Mouse (Mus musculus): ENCODE results near the gene Lcn2. TPM values are rescaled to one million over a fixed set of nuclear protein-coding genes. Genes with fewer than 3 reads are reported as not detected.

Gene Lcn2
- total and polyA plus RNA-seq, 3 experiments = not detected

Other genes with a start within 250 kb of the Lcn2 start
- gene Prrc2b, start 237.2 kb downstream of the Lcn2 start, total RNA-seq (2012; rRNA removed) = 34.3 and 42.2 TPM in 2 replicates
- gene Prrc2b, start 237.2 kb downstream of the Lcn2 start, total RNA-seq (2014; rRNA removed) = 7.6 TPM in 2 replicates
- gene Prrc2b, start 237.2 kb downstream of the Lcn2 start, polyA plus RNA-seq (2012; ENCODE audit: insufficient read length, low read depth) = 54.7 and 59.9 TPM in 2 replicates
- gene Pomt1, start 151.7 kb downstream of the Lcn2 start, total RNA-seq (2012; rRNA removed) = 16.0 and 16.7 TPM in 2 replicates
- 12.3 and 13.6 TPM in 2 replicates for gene Pomt1, start 151.7 kb downstream of the Lcn2 start, total RNA-seq (2014; rRNA removed)
- gene Pomt1, start 151.7 kb downstream of the Lcn2 start, polyA plus RNA-seq (2012; ENCODE audit: insufficient read length, low read depth) = 13.1 and 16.0 TPM in 2 replicates
- gene Uck1, start 128.1 kb downstream of the Lcn2 start, total RNA-seq (2012; rRNA removed) = 45.0 and 47.2 TPM in 2 replicates
- gene Uck1, start 128.1 kb downstream of the Lcn2 start, total RNA-seq (2014; rRNA removed) = 35.7 and 39.8 TPM in 2 replicates
- 33.6 and 33.7 TPM in 2 replicates for gene Uck1, start 128.1 kb downstream of the Lcn2 start, polyA plus RNA-seq (2012; ENCODE audit: insufficient read length, low read depth)
- gene Golga2, start 100.9 kb downstream of the Lcn2 start, total RNA-seq (2012; rRNA removed) = 21.2 and 23.0 TPM in 2 replicates
- 15.4 and 17.0 TPM in 2 replicates for gene Golga2, start 100.9 kb downstream of the Lcn2 start, total RNA-seq (2014; rRNA removed)
- 27.1 and 31.3 TPM in 2 replicates for gene Golga2, start 100.9 kb downstream of the Lcn2 start, polyA plus RNA-seq (2012; ENCODE audit: insufficient read length, low read depth)
- gene Swi5, start 100.2 kb downstream of the Lcn2 start, total RNA-seq (2012; rRNA removed) = 295 and 327 TPM in 2 replicates
- gene Swi5, start 100.2 kb downstream of the Lcn2 start, total RNA-seq (2014; rRNA removed) = 437 and 491 TPM in 2 replicates
- gene Swi5, start 100.2 kb downstream of the Lcn2 start, polyA plus RNA-seq (2012; ENCODE audit: insufficient read length, low read depth) = 344 and 410 TPM in 2 replicates
- 14.1 and 20.4 TPM in 2 replicates for gene Ciz1, start 35.9 kb downstream of the Lcn2 start, total RNA-seq (2012; rRNA removed)
- 8.1 and 8.2 TPM in 2 replicates for gene Ciz1, start 35.9 kb downstream of the Lcn2 start, total RNA-seq (2014; rRNA removed)
- 47.0 and 47.3 TPM in 2 replicates for gene Ciz1, start 35.9 kb downstream of the Lcn2 start, polyA plus RNA-seq (2012; ENCODE audit: insufficient read length, low read depth)
- 0.13 and 0.25 TPM in 2 replicates for gene Dnm1, start 34.9 kb downstream of the Lcn2 start, total RNA-seq (2012; rRNA removed)
- not detected in 2 replicates for gene Dnm1, start 34.9 kb downstream of the Lcn2 start, total RNA-seq (2014; rRNA removed)
- gene Dnm1, start 34.9 kb downstream of the Lcn2 start, polyA plus RNA-seq (2012; ENCODE audit: insufficient read length, low read depth) = 0.20 TPM in 1 of 2 replicates, not detected in the other
- 32.4 and 41.2 TPM in 2 replicates for gene 1110008P14Rik, start 6.3 kb downstream of the Lcn2 start, total RNA-seq (2012; rRNA removed)
- 20.2 and 27.8 TPM in 2 replicates for gene 1110008P14Rik, start 6.3 kb downstream of the Lcn2 start, total RNA-seq (2014; rRNA removed)
- 16.8 and 24.3 TPM in 2 replicates for gene 1110008P14Rik, start 6.3 kb downstream of the Lcn2 start, polyA plus RNA-seq (2012; ENCODE audit: insufficient read length, low read depth)
- gene Ptges2, start 7.6 kb upstream of the Lcn2 start, total RNA-seq (2012; rRNA removed) = 19.6 and 21.3 TPM in 2 replicates
- 14.7 and 17.1 TPM in 2 replicates for gene Ptges2, start 7.6 kb upstream of the Lcn2 start, total RNA-seq (2014; rRNA removed)
- gene Ptges2, start 7.6 kb upstream of the Lcn2 start, polyA plus RNA-seq (2012; ENCODE audit: insufficient read length, low read depth) = 19.5 and 20.3 TPM in 2 replicates
- 3.3 and 3.5 TPM in 2 replicates for gene Naif1, start 62.2 kb upstream of the Lcn2 start, total RNA-seq (2012; rRNA removed)
- gene Naif1, start 62.2 kb upstream of the Lcn2 start, total RNA-seq (2014; rRNA removed) = 2.5 and 2.7 TPM in 2 replicates
- 5.0 and 6.5 TPM in 2 replicates for gene Naif1, start 62.2 kb upstream of the Lcn2 start, polyA plus RNA-seq (2012; ENCODE audit: insufficient read length, low read depth)
- 9.8 and 14.1 TPM in 2 replicates for gene Slc25a25, start 63.2 kb upstream of the Lcn2 start, total RNA-seq (2012; rRNA removed)
- gene Slc25a25, start 63.2 kb upstream of the Lcn2 start, total RNA-seq (2014; rRNA removed) = 6.6 TPM in 2 replicates
- 9.4 and 10.0 TPM in 2 replicates for gene Slc25a25, start 63.2 kb upstream of the Lcn2 start, polyA plus RNA-seq (2012; ENCODE audit: insufficient read length, low read depth)
- gene Fam102a, start 147.1 kb upstream of the Lcn2 start, total RNA-seq (2012; rRNA removed) = 3.8 and 5.1 TPM in 2 replicates
- 1.3 and 1.7 TPM in 2 replicates for gene Fam102a, start 147.1 kb upstream of the Lcn2 start, total RNA-seq (2014; rRNA removed)
- 6.7 and 7.8 TPM in 2 replicates for gene Fam102a, start 147.1 kb upstream of the Lcn2 start, polyA plus RNA-seq (2012; ENCODE audit: insufficient read length, low read depth)
- 30.9 and 38.1 TPM in 2 replicates for gene Dpm2, start 182.6 kb upstream of the Lcn2 start, total RNA-seq (2012; rRNA removed)
- 29.8 and 33.8 TPM in 2 replicates for gene Dpm2, start 182.6 kb upstream of the Lcn2 start, total RNA-seq (2014; rRNA removed)
- 63.6 and 65.7 TPM in 2 replicates for gene Dpm2, start 182.6 kb upstream of the Lcn2 start, polyA plus RNA-seq (2012; ENCODE audit: insufficient read length, low read depth)
- gene Pip5kl1, start 186.5 kb upstream of the Lcn2 start, total RNA-seq (2012; rRNA removed) = 0.64 and 1.3 TPM in 2 replicates
- 0.28 TPM in 1 of 2 replicates, not detected in the other for gene Pip5kl1, start 186.5 kb upstream of the Lcn2 start, total RNA-seq (2014; rRNA removed)
- gene Pip5kl1, start 186.5 kb upstream of the Lcn2 start, polyA plus RNA-seq (2012; ENCODE audit: insufficient read length, low read depth) = 0.57 and 0.82 TPM in 2 replicates
- gene 9430097D07Rik, start 187.4 kb upstream of the Lcn2 start, total RNA-seq (2012; rRNA removed) = 0.13 TPM in 1 of 2 replicates, not detected in the other
- not detected in 2 replicates for gene 9430097D07Rik, start 187.4 kb upstream of the Lcn2 start, total RNA-seq (2014; rRNA removed)
- not detected in 2 replicates for gene 9430097D07Rik, start 187.4 kb upstream of the Lcn2 start, polyA plus RNA-seq (2012; ENCODE audit: insufficient read length, low read depth)
- 51.9 and 57.4 TPM in 2 replicates for gene St6galnac4, start 198.8 kb upstream of the Lcn2 start, total RNA-seq (2012; rRNA removed)
- 45.9 and 58.3 TPM in 2 replicates for gene St6galnac4, start 198.8 kb upstream of the Lcn2 start, total RNA-seq (2014; rRNA removed)
- gene St6galnac4, start 198.8 kb upstream of the Lcn2 start, polyA plus RNA-seq (2012; ENCODE audit: insufficient read length, low read depth) = 81.7 and 87.0 TPM in 2 replicates
- gene St6galnac6, start 211.5 kb upstream of the Lcn2 start, total RNA-seq (2012; rRNA removed) = 13.9 and 14.3 TPM in 2 replicates
- 12.9 and 13.2 TPM in 2 replicates for gene St6galnac6, start 211.5 kb upstream of the Lcn2 start, total RNA-seq (2014; rRNA removed)
- gene St6galnac6, start 211.5 kb upstream of the Lcn2 start, polyA plus RNA-seq (2012; ENCODE audit: insufficient read length, low read depth) = 10.7 and 13.3 TPM in 2 replicates
- 2.9 and 3.9 TPM in 2 replicates for gene Ak1, start 233.5 kb upstream of the Lcn2 start, total RNA-seq (2012; rRNA removed)
- gene Ak1, start 233.5 kb upstream of the Lcn2 start, total RNA-seq (2014; rRNA removed) = 1.4 TPM in 2 replicates
- gene Ak1, start 233.5 kb upstream of the Lcn2 start, polyA plus RNA-seq (2012; ENCODE audit: insufficient read length, low read depth) = 1.5 and 2.8 TPM in 2 replicates